Mouse (Mus musculus): Measurements from ENCODE around the gene Adamts20. TPM values are rescaled to one million over a fixed set of nuclear protein-coding genes. Genes with fewer than 3 reads are reported as not detected.
"Not testable (repeated sequence)": the region's sequence is repeated elsewhere in the genome, so short reads cannot be mapped to it uniquely, and the experiment has no call there.

The Adamts20 gene
- polyA plus RNA-seq, 1 experiment from 2014 or later = 5.0 TPM

DNA sequence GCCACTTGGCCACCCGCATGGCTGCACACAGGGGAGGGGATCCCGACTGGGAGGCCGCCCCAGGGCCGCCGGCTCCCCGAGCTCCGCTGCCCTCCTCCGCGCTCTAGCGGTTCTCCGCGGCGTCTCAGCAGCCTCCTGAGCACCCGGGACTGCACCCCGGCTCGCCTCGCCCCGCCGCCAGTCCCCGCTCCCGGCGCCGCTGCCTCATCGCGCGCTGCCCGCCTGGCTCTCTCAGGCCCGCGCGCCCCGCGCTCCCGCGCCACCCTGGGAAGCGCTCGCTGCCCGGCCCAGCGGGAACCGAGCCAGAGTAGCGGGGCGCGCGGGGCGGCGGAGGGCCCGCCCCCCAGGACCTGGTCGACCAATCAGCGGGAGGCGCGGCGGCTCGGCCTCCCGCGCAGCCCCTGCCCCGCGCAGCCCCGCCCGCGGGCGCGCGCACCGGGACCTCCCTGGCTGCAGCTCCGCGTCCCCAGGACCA, 61.1 kb downstream of the Adamts20 start:
- no peaks in the 10 kb centered on the region for H3K36me3 ChIP-seq (ENCODE audit: insufficient read depth)
- DNase-seq (peak; percentile 94), ATAC-seq (ENCODE audit: insufficient read depth) (peak; percentile 96)
- peak overlapping the region; percentile 93 for H3K4me2 ChIP-seq
- H3K9ac ChIP-seq = peak overlapping the region; percentile 63
- H3K4me3 ChIP-seq (ENCODE audit: low read depth, low read length) = peak overlapping the region; percentile 65
- WGBS = under 1% methylated on average over 61 of the region's 65 CpGs
- H3K27me3 ChIP-seq (ENCODE audit: insufficient read depth, low read length) = peaks cover 12% of the 10 kb centered on the region
- no peak for TF ChIP-seq CTCF (IDR thresholded peaks at IDR 0.05; ENCODE audit: low read depth)
- H3K4me1 ChIP-seq (ENCODE audit: insufficient read depth) = 0 out of 2 replicates have a peak, but pooled peaks cover 3% of the 10 kb centered on the region
- no peak overlapping the region; the same call in 1 of the 2 replicates for H3K27ac ChIP-seq (ENCODE audit: low read depth)
- H3K9me3 ChIP-seq (ENCODE audit: low read depth, low read length) = no peaks in the 10 kb centered on the region

GRCm38 (mm10) chr15:94403461-94404070, 61.7 kb downstream of the Adamts20 start:
- ATAC-seq (ENCODE audit: insufficient read depth) (peak; percentile 36), DNase-seq (peak; percentile 47)
- peak overlapping the region; percentile 63 for H3K9ac ChIP-seq
- no peaks in the 10 kb centered on the region for H3K36me3 ChIP-seq (ENCODE audit: insufficient read depth)
- peaks cover 12% of the 10 kb centered on the region for H3K27me3 ChIP-seq (ENCODE audit: insufficient read depth, low read length)
- WGBS = 1% methylated on average over 34 of the region's 34 CpGs
- no peaks in the 10 kb centered on the region for H3K9me3 ChIP-seq (ENCODE audit: low read depth, low read length)
- 0 out of 2 replicates have a peak, but pooled peaks cover 3% of the 10 kb centered on the region for H3K4me1 ChIP-seq (ENCODE audit: insufficient read depth)
- no peak for TF ChIP-seq CTCF (IDR thresholded peaks at IDR 0.05; ENCODE audit: low read depth)
- H3K4me3 ChIP-seq (ENCODE audit: low read depth, low read length) = peak overlapping the region; percentile 65
- H3K27ac ChIP-seq (ENCODE audit: low read depth) = no peak overlapping the region; the same call in 1 of the 2 replicates
- peak overlapping the region; percentile 93 for H3K4me2 ChIP-seq

- no peak overlapping the region for H3K27ac ChIP-seq (ENCODE audit: low read depth)
- H3K36me3 ChIP-seq (ENCODE audit: insufficient read depth) = no peaks in the 10 kb centered on the region
- peak overlapping the region; percentile 65 for H3K4me3 ChIP-seq (ENCODE audit: low read depth, low read length)
- no peak for TF ChIP-seq CTCF (IDR thresholded peaks at IDR 0.05; ENCODE audit: low read depth)
- peak overlapping the region; percentile 93 for H3K4me2 ChIP-seq
- DNase-seq = peak; percentile 8
- no peaks in the 10 kb centered on the region for H3K9me3 ChIP-seq (ENCODE audit: low read depth, low read length)
- ATAC-seq (ENCODE audit: insufficient read depth) = no peak
- peaks cover 12% of the 10 kb centered on the region for H3K27me3 ChIP-seq (ENCODE audit: insufficient read depth, low read length)
- H3K9ac ChIP-seq = peak overlapping the region; percentile 63
- 5% methylated on average over 15 of the region's 15 CpGs for WGBS
- 0 out of 2 replicates have a peak, but pooled peaks cover 3% of the 10 kb centered on the region for H3K4me1 ChIP-seq (ENCODE audit: insufficient read depth)
These were observed 62.2 kb downstream of the Adamts20 start for GRCm38 (mm10) chr15:94403018-94403417.

DNA sequence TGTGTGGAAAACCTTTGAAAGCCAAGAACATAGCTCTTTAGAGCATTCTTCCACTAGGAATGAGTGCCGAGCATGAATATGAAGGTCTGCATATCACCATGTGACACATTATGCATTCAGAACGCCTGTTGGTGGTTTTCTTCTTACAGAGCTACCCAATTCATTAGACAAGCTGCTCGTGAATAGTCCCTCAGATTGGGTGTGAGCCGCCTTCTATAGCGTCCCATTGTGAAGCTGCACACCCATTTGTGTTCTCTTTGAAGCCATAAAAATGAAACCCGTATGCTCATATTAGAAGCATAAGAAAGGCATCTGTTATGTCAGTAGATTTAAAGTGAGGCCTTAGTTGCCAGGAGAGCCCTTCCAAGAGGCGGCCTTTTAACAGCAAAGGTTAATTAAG, 72.5 kb downstream of the Adamts20 start:
- no peak for TF ChIP-seq CTCF (IDR thresholded peaks at IDR 0.05; ENCODE audit: low read depth)
- Histone ChIP-seq H3K4me1 (ENCODE audit: insufficient read depth) (no peaks in the 10 kb centered on the region), H3K27ac (ENCODE audit: low read depth) (no peak overlapping the region)

GRCm38 (mm10) chr15:94390127-94390526, 75.1 kb downstream of the Adamts20 start:
- TF ChIP-seq CTCF (IDR thresholded peaks at IDR 0.05; ENCODE audit: low read depth) = peak; percentile 29
- not testable (repeated sequence) for ATAC-seq (ENCODE audit: insufficient read depth); H3K36me3 ChIP-seq (ENCODE audit: insufficient read depth); DNase-seq; H3K27ac ChIP-seq (ENCODE audit: low read depth); H3K4me3 ChIP-seq (ENCODE audit: low read depth, low read length); H3K9ac ChIP-seq; H3K4me2 ChIP-seq; H3K4me1 ChIP-seq (ENCODE audit: insufficient read depth); H3K27me3 ChIP-seq (ENCODE audit: insufficient read depth, low read length); H3K9me3 ChIP-seq (ENCODE audit: low read depth, low read length)
- WGBS = 70% methylated on average over 2 of the region's 2 CpGs

More for the DNA sequence above, 72.5 kb downstream of the Adamts20 start:
- Histone ChIP-seq H3K9me3 (ENCODE audit: low read depth, low read length) (no peaks in the 10 kb centered on the region), H3K9ac (no peak overlapping the region), H3K4me2 (no peak overlapping the region), H3K4me3 (ENCODE audit: low read depth, low read length) (no peak overlapping the region), H3K36me3 (ENCODE audit: insufficient read depth) (no peaks in the 10 kb centered on the region), H3K27me3 (ENCODE audit: insufficient read depth, low read length) (no peaks in the 10 kb centered on the region)
- ATAC-seq (ENCODE audit: insufficient read depth) = no peak
- WGBS = 88% methylated on average over 7 of the region's 7 CpGs
- DNase-seq = no peak

DNA sequence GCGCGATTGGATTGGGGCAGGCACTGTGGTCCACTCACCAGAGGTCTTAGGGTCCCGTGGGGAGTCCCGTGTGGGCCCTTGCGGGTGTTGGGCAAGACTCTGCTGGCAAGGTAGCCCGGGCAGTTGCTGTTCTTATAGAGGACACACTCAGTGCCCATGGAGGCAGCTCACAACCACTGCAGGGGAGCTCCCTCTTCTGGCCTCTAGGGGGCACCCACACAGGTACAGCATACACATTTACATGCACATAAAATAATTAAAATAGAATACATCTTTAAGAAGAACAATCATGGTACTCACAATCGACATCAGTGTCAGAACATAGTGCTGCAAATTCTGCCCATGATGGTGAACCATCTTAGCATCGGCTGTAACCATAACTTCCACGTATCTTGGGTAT, 85.8 kb downstream of the Adamts20 start:
- 95% methylated on average over 6 of the region's 9 CpGs for WGBS

DNA sequence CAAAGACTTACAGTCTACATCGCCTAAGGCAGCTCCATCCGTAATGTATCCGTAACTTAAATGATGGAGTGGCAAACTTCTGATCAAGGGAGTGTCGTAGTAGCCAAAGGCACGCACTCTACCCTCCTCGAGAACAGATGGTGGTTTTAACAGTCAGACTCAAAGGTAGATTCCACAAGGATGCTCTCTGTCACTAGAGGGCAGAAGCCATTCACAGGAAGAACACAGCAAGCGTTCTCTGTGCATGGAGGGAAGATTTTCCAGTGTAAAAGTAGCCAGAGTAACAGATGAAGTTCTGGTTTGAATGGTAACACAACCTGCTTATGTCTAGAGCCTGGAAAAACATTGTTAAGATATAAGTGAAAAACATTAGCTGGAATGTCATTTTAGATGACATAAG, 92.7 kb downstream of the Adamts20 start:
- H3K4me2 ChIP-seq = no peak overlapping the region
- TF ChIP-seq CTCF (IDR thresholded peaks at IDR 0.05; ENCODE audit: low read depth) = peak; percentile 48; the same call in 1 of the 2 replicates
- no peak for ATAC-seq (ENCODE audit: insufficient read depth)
- no peaks in the 10 kb centered on the region for H3K9me3 ChIP-seq (ENCODE audit: low read depth, low read length)
- 76% methylated on average over 7 of the region's 7 CpGs for WGBS
- no peak overlapping the region for H3K4me3 ChIP-seq (ENCODE audit: low read depth, low read length)
- peak; percentile 39 for DNase-seq
- H3K27ac ChIP-seq (ENCODE audit: low read depth) = no peak overlapping the region
- no peaks in the 10 kb centered on the region for H3K36me3 ChIP-seq (ENCODE audit: insufficient read depth)
- H3K4me1 ChIP-seq (ENCODE audit: insufficient read depth) = no peaks in the 10 kb centered on the region
- no peak overlapping the region for H3K9ac ChIP-seq
- no peaks in the 10 kb centered on the region for H3K27me3 ChIP-seq (ENCODE audit: insufficient read depth, low read length)

More for the DNA sequence above, 85.8 kb downstream of the Adamts20 start:
- ATAC-seq (ENCODE audit: insufficient read depth) = no peak
- peak; percentile 35 for TF ChIP-seq CTCF (IDR thresholded peaks at IDR 0.05; ENCODE audit: low read depth)
- Histone ChIP-seq H3K4me1 (ENCODE audit: insufficient read depth) (no peaks in the 10 kb centered on the region), H3K9me3 (ENCODE audit: low read depth, low read length) (no peaks in the 10 kb centered on the region), H3K36me3 (ENCODE audit: insufficient read depth) (no peaks in the 10 kb centered on the region), H3K4me2 (no peak overlapping the region), H3K27ac (ENCODE audit: low read depth) (no peak overlapping the region), H3K4me3 (ENCODE audit: low read depth, low read length) (no peak overlapping the region), H3K9ac (no peak overlapping the region), H3K27me3 (ENCODE audit: insufficient read depth, low read length) (no peaks in the 10 kb centered on the region)
- no peak for DNase-seq

All from lung, embryonic 14.5 days (tissue).